Mouse (Mus musculus) embryonic stem cell, embryonic (primary cell): ENCODE data around the gene Ptprs.

Experiments used
- CTCF ChIA-PET, 4 experiments: fragments of 300-600 bp in 2 of 4; fragments of 350-600 bp in 2 of 4; sonication (Branson Sonifier 250); formaldehyde crosslinking; loops; one replicate each; lab custom pipeline; 2022; ENCODE audit warnings: inconsistent platforms in 2 of 4; lab: Charles Lee
- POLR2A ChIA-PET, 4 experiments: fragments of 300-600 bp in 2 of 4; fragments of 350-600 bp in 2 of 4; sonication (Branson Sonifier 250); formaldehyde crosslinking; loops; one replicate each; lab custom pipeline; 2022; ENCODE audit warnings: antibody characterized with exemption in 4 of 4, inconsistent platforms in 1 of 4; lab: Charles Lee

Gene Ptprs

DNA sequence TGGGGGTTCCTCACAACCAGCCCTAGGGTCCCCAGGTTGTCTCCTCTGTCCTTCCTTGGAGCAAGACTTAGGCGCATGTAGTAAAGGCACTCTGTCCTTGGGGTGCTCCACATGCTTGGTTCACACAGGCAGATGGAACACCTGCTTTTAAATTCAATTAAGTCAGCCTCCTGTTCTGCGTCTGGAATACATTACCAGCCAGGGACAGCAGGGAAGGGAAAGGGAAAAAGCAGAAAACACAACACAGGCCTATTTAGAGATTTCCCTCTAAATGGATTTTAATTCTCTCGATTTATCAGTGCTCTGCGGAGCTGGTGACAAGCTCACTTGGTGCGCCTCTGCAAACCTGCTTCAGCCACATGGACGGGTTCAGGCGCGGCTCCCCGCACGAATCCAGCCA, 29.1 kb upstream of the Ptprs start:
- CTCF ChIA-PET = interaction anchor here in 2 of 4 experiments (0.7 to 1.6 kb wide), 7 partner anchors 18 to 148 kb away, joined by 3 to 5 read pairs (median 4); no protein-coding TSS in a partner anchor
- POLR2A ChIA-PET = interaction anchor here in 3 of 4 experiments (0.6 to 2.2 kb wide), 9 partner anchors 11 to 122 kb away, joined by 3 to 9 read pairs (median 4); partner anchors contain the start of genes Catsperd (in 1 of the 3), Gm20219 (in 1 of the 3) and Lonp1 (in 1 of the 3)

DNA sequence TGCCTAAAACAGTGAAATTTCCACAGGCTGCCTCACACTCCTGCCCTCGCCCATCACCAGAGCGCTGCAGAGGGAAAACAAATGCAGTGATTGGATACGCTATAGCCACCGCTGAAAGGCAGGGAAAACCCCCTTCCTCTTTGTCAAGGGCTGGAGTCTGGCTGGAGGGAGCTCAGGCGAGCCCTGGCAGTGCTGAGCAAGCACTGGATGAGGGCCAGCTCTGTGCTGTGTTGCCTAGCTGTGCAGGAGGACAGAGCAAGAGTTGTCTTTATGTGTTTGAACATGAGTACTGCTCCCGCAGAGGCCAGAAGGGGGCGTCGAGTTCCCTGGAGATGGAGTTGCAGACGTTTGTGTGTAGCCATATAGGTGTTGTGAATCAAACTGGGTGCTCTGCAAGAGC, 26.2 kb upstream of the Ptprs start:
- POLR2A ChIA-PET = interaction anchor here in 2 of 4 experiments (0.6 to 2.4 kb wide), 15 partner anchors 9 to 213 kb away, joined by 3 to 9 read pairs (median 3); partner anchors contain the start of genes Gm20219 (in 1 of the 2) and Rpl36 (in 1 of the 2)
- CTCF ChIA-PET = interaction anchor here (0.5 to 3.0 kb wide), 31 partner anchors 9 to 460 kb away, joined by 3 to 37 read pairs (median 5); partner anchors contain the start of genes Gm20219 (in 2 of the 4) and Ranbp3 (in 1 of the 4)

DNA sequence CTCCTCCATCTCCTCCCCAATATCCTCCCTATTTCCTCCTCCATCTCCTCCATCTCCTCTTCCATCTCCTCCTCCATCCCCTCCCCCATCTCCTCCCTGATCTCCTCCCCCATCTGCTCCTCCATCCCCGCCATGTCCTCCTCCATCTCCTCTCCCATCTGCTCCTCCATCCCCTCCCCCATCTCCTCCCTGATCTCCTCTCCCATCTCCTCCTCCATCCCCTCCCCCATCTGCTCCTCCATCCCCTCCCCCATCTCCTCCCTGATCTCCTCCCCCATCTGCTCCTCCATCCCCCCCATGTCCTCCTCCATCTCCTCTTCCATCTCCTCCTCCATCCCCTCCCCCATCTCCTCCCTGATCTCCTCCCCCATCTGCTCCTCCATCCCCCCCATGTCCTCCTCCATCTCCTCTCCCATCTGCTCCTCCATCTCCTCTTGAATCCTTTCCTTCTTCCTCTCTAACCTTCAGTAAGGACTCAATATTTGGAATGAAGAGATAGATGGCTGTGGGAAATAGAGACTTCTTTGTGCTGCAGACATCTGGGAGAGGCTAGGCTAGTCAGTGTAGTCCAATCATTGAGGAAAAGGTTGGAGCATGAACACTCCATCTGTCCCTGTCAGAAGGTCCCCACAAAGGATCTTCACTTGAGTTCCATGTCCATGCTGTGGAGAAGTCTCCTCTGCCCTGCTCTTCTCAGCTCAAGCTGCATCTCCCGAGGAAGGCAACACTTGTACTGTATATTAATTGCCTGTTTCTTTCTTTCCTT, 25.5 kb upstream of the Ptprs start:
- POLR2A ChIA-PET = interaction anchor here in 2 of 4 experiments (0.6 to 2.4 kb wide), 14 partner anchors 9 to 214 kb away, joined by 3 to 9 read pairs (median 4); partner anchors contain the start of genes Gm20219 (in 1 of the 2) and Rpl36 (in 1 of the 2)
- CTCF ChIA-PET = interaction anchor here (0.5 to 3.0 kb wide), 30 partner anchors 9 to 591 kb away, joined by 3 to 37 read pairs (median 5); partner anchors contain the start of genes Gm20219 (in 2 of the 4) and Ranbp3 (in 1 of the 4)

DNA sequence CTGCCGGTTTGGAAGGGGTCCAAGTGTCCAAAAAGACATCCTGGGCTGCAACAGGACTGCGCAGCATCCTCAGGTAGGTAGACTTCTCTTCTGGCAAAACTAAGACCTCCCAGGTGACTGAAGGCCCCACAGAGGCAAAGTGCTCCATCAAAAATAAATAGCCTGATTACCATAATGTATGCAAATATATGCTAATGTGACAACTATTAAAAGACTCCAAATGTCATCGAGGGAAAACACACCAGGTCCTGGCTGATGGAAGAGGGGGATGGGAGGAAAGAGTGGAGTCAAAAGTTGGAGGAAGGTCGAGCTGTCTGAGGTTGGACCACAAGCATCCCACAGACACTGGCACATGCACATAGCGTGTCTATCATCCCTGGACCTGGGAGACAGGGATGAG, 22.9 kb upstream of the Ptprs start:
- ChIA-PET CTCF (interaction anchor here in 2 of 4 experiments (1.0 to 1.7 kb wide), 5 partner anchors 11 to 54 kb away, joined by 3 to 5 read pairs (median 4); no protein-coding TSS in a partner anchor), POLR2A (interaction anchor here in 1 of 4 experiments (0.6 to 1.2 kb wide), 2 partner anchors 29 to 32 kb away, joined by 3 read pairs; no protein-coding TSS in a partner anchor)

DNA sequence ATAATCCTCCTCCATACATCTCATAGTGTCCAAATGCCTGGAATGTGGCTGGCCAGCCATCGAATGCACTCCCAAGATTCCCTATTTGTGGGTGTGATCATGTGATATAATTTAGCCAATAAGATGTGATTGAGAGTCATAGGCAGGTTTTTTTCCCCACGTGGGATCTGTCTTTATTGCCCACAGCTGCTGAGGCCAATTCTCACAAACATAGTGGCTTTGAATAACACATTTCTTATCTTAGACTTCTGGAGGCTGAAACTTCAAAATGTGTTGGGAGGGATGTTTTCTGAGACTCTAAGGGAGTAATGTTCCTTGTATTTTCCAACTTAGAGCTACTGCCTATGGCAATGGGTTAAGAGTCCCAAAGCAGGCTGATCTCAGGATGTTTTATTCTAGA, 18.2 kb upstream of the Ptprs start:
- ChIA-PET POLR2A (no interaction called here), CTCF (interaction anchor here in 2 of 4 experiments (0.5 to 1.6 kb wide), 2 partner anchors 15 to 179 kb away, joined by 4 read pairs; partner anchors contain the start of gene Ranbp3 (in 1 of the 2))

DNA sequence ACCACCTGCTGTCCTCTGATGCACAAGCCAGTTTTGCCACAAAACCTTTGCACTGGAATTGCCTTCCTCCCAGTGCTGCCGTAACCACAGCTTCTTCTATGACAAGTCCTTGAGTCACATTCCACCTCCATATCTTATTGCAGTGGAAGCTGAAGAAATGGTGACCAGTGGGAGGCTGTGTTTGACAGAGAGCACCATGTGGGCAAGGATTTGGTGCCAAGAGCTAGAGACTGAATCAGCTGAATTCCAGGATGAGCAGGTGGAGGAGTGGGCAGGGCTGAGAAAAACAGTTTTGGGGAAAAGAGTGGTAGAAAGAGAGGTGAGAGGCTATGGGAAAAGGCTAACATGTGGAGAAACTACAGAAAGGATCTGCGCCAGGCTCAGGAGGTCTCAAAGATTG, 17.6 kb upstream of the Ptprs start:
- ChIA-PET CTCF (interaction anchor here (0.5 to 1.6 kb wide), 4 partner anchors 15 to 179 kb away, joined by 3 to 5 read pairs (median 4); partner anchors contain the start of gene Ranbp3 (in 1 of the 4)), POLR2A (no interaction called here)

DNA sequence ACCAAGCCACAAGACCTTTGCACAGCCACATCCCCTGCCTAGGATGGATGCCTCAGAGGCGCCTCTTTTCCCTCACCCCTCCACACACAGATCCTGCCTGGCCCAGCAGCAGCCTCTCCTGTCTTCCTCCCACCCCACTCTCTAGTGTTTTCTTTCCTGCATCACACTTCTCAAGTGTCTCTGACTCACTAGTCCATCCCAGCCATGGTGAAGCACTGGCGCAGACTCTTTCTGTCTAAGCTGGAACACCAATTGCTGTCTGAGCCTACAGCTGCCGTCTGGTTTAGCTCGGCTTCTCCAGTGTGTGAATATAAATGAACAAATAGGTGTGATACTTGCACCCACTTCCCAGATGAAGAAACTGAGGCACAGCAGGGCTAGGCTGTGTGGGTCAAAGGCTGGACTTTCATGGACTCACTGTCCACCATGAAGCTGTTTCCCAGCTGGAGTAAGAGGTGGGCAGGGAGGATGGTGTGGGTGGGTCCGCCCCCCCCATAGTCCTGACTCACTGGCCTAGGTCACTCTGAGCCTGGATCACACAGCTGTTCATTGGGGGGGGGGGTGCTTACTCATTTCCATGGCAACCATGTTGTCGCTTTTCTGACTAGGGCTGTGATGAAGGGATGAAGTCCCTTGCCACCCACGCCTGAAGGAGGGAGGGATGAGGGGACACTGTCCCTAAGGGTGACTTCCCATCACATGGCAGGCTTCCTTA, 14.3 kb upstream of the Ptprs start:
- CTCF ChIA-PET = interaction anchor here in 2 of 4 experiments (0.7 to 1.5 kb wide), 3 partner anchors 11 to 140 kb away, joined by 3 to 7 read pairs (median 5); no protein-coding TSS in a partner anchor
- POLR2A ChIA-PET = interaction anchor here in 2 of 4 experiments (0.5 to 2.4 kb wide), 6 partner anchors 13 to 516 kb away, joined by 3 to 9 read pairs (median 4); no protein-coding TSS in a partner anchor

DNA sequence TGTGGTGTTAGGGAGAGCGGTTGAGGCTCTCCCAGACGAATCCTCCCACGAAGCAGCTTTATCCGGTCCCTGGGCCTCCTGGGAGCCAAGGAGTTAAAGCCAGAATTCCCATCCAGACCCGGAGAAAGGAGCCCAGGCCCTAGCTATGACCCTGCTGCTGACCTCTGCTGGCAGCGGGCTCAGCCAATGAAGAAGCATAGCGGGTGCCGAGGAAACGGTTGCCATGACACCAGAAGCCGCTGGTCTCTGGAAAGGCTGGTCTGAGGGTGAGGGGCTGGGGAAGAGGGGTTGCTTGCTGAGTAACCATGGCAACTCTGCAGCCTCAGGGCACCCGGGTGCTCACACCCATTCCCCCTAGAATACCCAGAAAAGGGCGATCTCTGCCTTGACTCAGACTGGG, 11.7 kb upstream of the Ptprs start:
- ChIA-PET CTCF (interaction anchor here (0.5 to 3.1 kb wide), 54 partner anchors 8 to 812 kb away, joined by 3 to 24 read pairs (median 5); partner anchors contain the start of gene Ranbp3 (in 1 of the 4)), POLR2A (interaction anchor here in 3 of 4 experiments (0.6 to 2.5 kb wide), 25 partner anchors 9 to 409 kb away, joined by 3 to 20 read pairs (median 4); partner anchors contain the start of genes Ptprs (in 3 of the 3), Dus3l (in 1 of the 3), Hdgfl2 (in 1 of the 3) and Kdm4b (in 1 of the 3))

DNA sequence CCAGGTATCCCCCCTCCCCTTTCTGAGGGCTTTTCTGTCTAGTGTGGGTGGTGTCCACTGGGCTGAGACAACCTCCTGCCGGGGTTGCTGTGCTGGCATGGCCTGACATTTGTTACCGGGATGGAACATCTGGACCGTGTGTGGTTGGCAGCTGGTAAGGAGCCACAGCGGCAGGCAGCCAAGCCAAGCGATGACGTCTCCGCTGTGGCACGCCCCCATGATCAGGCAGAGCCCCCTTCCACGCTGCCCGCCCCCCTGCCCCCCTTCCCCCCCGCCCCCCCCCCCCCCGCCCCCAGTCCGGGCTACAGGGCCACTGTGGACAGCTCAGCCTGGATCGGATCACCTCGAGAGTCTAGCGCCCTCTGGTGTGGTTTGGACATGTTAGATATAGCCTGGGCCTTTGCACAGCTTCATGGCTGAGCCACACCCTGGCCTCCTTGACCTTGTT, 11.2 kb upstream of the Ptprs start:
- POLR2A ChIA-PET = interaction anchor here in 3 of 4 experiments (0.6 to 2.5 kb wide), 30 partner anchors 8 to 409 kb away, joined by 3 to 20 read pairs (median 4); partner anchors contain the start of genes Ptprs (in 3 of the 3), Dus3l (in 1 of the 3), Hdgfl2 (in 1 of the 3) and Kdm4b (in 1 of the 3)
- CTCF ChIA-PET = interaction anchor here (0.5 to 3.1 kb wide), 69 partner anchors 8 to 813 kb away, joined by 3 to 24 read pairs (median 4); partner anchors contain the start of genes Kdm4b (in 1 of the 4), Ptprs (in 1 of the 4) and Ranbp3 (in 1 of the 4)

DNA sequence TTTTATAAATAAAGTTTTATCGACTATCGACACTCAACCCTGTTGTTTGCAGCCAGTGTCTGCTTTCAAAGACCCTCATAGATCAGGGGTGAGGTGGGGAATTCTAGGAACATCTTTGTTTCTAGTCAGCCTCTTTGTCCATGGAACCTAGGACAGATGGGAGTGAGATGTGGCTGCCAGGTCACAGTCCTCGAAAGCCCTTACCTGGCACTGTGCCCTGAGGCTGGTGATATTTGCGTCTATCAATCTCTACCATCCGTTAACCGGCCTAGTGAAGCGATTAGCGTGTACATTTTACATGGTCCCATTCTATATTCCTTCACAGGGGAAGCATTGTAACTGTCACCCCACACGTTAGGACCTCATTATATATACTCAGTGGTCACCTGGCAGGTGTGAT, 9.6 kb upstream of the Ptprs start:
- POLR2A ChIA-PET = interaction anchor here in 1 of 4 experiments (2.0 kb wide), 1 partner anchor 10 kb away, joined by 10 read pairs; the partner anchor contains the start of gene Ptprs
- CTCF ChIA-PET = interaction anchor here in 2 of 4 experiments (1.1 to 2.4 kb wide), 2 partner anchors 17 to 126 kb away, joined by 3 to 17 read pairs; no protein-coding TSS in a partner anchor

DNA sequence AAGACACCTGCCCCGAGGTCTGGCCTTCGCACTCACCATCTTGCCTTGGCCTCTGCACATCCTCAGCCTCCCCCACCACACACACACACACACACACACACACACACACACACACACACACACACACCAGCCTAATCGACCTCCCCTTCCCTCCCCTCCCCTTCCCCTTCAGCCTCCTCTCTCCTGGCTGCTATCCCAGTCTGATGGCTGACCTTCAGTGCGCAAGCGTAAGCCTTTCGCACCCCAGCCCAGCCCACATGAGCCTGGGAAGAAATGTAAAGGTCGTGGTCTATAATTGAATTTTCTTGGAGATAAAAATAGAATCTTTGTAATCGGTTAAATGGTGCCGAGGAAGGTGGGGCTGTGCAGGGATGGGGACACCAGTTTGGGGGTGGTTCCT, 8.8 kb upstream of the Ptprs start:
- ChIA-PET POLR2A (no interaction called here), CTCF (interaction anchor here in 1 of 4 experiments (0.6 kb wide), 1 partner anchor 158 kb away, joined by 3 read pairs; no protein-coding TSS in a partner anchor)

DNA sequence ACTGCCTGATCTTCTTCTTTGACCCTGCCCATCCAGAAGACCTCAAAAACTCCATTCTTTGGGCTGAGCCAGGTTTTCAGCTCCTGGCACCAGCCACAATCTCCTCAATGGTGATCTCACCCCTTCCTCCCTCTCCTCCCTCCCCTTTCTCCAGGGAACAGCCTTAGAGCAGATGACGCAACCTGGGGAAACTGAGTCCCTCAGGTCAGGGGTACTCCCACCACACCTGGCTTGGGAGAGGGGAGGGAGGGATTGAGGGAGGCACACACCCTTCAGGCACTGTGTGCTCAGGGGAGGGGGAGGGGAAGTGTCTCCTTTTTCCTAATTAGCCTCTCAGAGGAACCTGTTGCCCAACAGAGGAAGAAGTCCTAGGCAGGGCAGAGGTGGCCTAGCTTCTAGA, 6.4 kb upstream of the Ptprs start:
- ChIA-PET CTCF (interaction anchor here in 2 of 4 experiments (0.6 to 1.5 kb wide), 3 partner anchors 20 to 251 kb away, joined by 3 to 4 read pairs (median 4); no protein-coding TSS in a partner anchor), POLR2A (interaction anchor here in 2 of 4 experiments (0.6 to 1.6 kb wide), 2 partner anchors 12 to 14 kb away, joined by 3 to 4 read pairs; no protein-coding TSS in a partner anchor)

DNA sequence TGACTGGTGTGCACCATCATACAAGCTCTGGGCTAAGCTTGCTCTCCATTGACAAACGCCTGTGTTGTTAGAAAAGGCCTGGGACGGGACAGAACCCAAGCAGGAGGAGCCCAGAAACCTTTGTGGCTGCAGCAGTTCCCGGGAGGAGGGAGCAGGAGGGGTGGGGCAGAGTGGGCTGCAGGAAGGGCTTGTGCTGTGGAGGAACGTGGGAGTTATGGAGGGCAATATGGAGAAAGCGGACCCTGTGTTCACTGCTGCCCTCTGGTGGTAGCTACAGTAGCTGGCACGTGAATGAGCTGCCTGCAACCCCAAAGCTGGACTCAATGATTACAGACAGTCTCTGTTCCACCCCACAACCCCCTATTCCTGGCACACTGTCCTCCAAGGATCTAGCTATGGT, 3.1 kb upstream of the Ptprs start:
- POLR2A ChIA-PET = interaction anchor here in 3 of 4 experiments (0.6 to 3.2 kb wide), 20 partner anchors 8 to 194 kb away, joined by 3 to 38 read pairs (median 4); partner anchors contain the start of genes Lonp1 (in 1 of the 3), Ranbp3 (in 1 of the 3) and Znrf4 (in 1 of the 3)
- CTCF ChIA-PET = interaction anchor here (0.5 to 3.7 kb wide), 52 partner anchors 8 to 238 kb away, joined by 3 to 24 read pairs (median 5); partner anchors contain the start of genes Catsperd (in 1 of the 4), Gm20219 (in 1 of the 4), Kdm4b (in 1 of the 4) and Plin3 (in 1 of the 4)

DNA sequence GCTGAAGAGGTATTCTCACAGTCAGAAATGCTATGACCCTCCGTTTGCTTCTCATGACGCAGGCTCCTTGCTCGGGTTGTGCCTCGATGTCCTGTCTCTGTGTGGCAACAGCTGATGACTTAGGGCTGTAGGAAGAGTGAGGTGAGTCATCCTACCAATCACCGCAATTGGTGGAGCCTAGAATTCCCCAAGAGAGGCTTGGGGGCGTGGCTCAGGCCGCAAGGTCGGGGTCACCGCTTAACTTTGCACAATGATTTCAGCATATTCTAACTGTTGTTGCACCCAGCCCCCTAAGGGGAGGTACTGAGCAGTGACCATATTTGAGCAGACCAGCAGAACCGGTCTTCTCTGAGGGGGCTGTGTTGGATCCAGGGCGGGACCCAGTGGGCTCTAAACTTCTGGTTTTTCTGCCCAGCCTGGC, 1.9 kb upstream of the Ptprs start:
- CTCF ChIA-PET = interaction anchor here in 2 of 4 experiments (0.9 to 3.7 kb wide), 12 partner anchors 9 to 127 kb away, joined by 3 to 24 read pairs (median 12); partner anchors contain the start of gene Gm20219 (in 1 of the 2)
- POLR2A ChIA-PET = interaction anchor here in 2 of 4 experiments (0.5 to 3.2 kb wide), 10 partner anchors 9 to 1687 kb away, joined by 3 to 38 read pairs (median 3); partner anchors contain the start of gene Ranbp3 (in 1 of the 2)

DNA sequence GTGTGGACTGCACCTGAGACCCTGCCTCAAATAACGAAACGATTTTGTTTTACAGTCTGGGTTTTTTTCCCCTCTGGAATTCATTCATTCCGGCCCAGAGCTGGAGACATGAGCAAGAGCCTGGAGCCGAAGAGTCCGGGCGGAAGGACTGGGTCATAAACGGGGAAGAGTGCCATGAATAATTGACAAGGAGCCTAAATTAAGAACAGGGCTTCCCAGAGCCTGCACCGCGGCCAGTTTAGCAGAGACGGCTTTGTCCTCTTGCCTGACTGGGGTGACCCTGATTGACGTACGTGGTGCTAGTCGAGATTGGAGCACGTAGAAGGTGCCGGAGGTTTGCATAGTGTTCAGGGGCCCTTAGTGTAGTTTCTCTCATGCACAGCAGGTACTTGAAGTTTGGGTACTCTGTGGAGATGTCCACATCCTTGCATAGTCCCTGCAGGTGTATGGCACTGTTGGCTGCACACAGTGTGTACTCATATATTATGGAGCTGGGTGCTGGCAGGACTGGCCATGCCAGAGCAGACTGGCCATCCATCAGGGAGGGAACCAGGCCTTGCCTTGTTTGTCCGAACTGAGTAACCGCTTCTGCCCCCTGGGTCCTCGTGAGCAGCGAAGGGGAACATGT, 1.0 kb upstream of the Ptprs start:
- POLR2A ChIA-PET = interaction anchor here in 2 of 4 experiments (0.8 to 3.2 kb wide), 8 partner anchors 8 to 196 kb away, joined by 3 to 38 read pairs (median 8); partner anchors contain the start of gene Ranbp3 (in 1 of the 2)
- CTCF ChIA-PET = interaction anchor here in 3 of 4 experiments (0.8 to 3.7 kb wide), 8 partner anchors 9 to 127 kb away, joined by 3 to 24 read pairs (median 10); partner anchors contain the start of gene Gm20219 (in 1 of the 3)
